Mouse (Mus musculus) limb, embryonic 14.5 days (tissue): Measurements from ENCODE around the gene Mns1. TPM values are rescaled to one million over a fixed set of nuclear protein-coding genes. Genes with fewer than 3 reads are reported as not detected.

Experiments used
- ATAC-seq: fragments of 200-750 bp; cut with Nextera tagmentation; 2 replicates; pipeline ENCODE4 v1.8.0; 2017; ENCODE audit warnings: low read depth, moderate number of reproducible peaks, moderate TSS enrichment; ENCODE audit not compliant: low FRiP score
- DNase-seq: peaks from one replicate; pipeline ENCODE4 v3.0.0-alpha.2; 2015; ENCODE audit warnings: low spot score
- H3K27ac ChIP-seq: fragments of 300-500 bp; sonication (generic); replicated peaks from 2 replicates; pipeline ENCODE4 v1.5.1; 2014; ENCODE audit warnings: low read depth, mild to moderate bottlenecking, low read length, moderate library complexity, mixed read lengths
- H3K27me3 ChIP-seq: fragments of 300-500 bp; sonication (generic); 2 replicates; pipeline ENCODE4 v1.6.1; 2014; ENCODE audit warnings: low read length, mixed read lengths; ENCODE audit not compliant: control insufficient read depth, insufficient read depth
- H3K36me3 ChIP-seq: fragments of 300-500 bp; sonication (generic); 2 replicates; pipeline ENCODE4 v1.6.1; 2014; ENCODE audit warnings: mild to moderate bottlenecking, low read length, moderate library complexity, mixed read lengths; ENCODE audit not compliant: control insufficient read depth, insufficient read depth
- H3K4me1 ChIP-seq: fragments of 300-500 bp; sonication (generic); 2 replicates; pipeline ENCODE4 v1.6.1; 2014; ENCODE audit warnings: antibody characterized with exemption, low read length, mixed read lengths; ENCODE audit not compliant: control insufficient read depth, insufficient read depth
- H3K4me2 ChIP-seq: fragments of 300-500 bp; sonication (generic); replicated peaks from 2 replicates; pipeline ENCODE4 v1.6.1; 2014; ENCODE audit warnings: low read depth, mild to moderate bottlenecking, low read length, moderate library complexity; ENCODE audit not compliant: severe bottlenecking
- H3K4me3 ChIP-seq: fragments of 300-500 bp; sonication (generic); replicated peaks from 2 replicates; pipeline ENCODE4 v1.5.1; 2014; ENCODE audit warnings: low read length
- H3K9ac ChIP-seq: fragments of 300-500 bp; sonication (generic); 2 replicates; pipeline ENCODE4 v1.6.1; 2014; ENCODE audit warnings: mild to moderate bottlenecking, low read depth, low read length, moderate library complexity; ENCODE audit not compliant: severe bottlenecking
- H3K9me3 ChIP-seq: fragments of 300-500 bp; sonication (generic); 2 replicates; pipeline ENCODE4 v1.6.1; 2016; ENCODE audit warnings: low read length; ENCODE audit not compliant: control insufficient read depth
- POLR2A ChIP-seq: fragments of 200-500 bp; IDR thresholded peaks from 2 replicates; pipeline ENCODE4 v1.8.0; 2012; ENCODE audit warnings: inconsistent platforms, mild to moderate bottlenecking, moderate library complexity, borderline replicate concordance; ENCODE audit not compliant: insufficient read depth, insufficient read length; ENCODE audit errors: extremely low read depth
- WGBS: fragments of 180-500 bp; shearing (Covaris S2); extraction: QIAGEN DNeasy Blood & Tissue Kit; methylation state at CpG from one replicate; pipeline ENCODE4 v1.1.7; 2014; 5-methylcytosine and 5-hydroxymethylcytosine counted together
- polyA plus RNA-seq, 2 experiments: library from polyadenylated mRNA; depleted of rRNA in 1 of 2; stranded (reverse) in 1 of 2; unstranded in 1 of 2; fragments of >200 nt; fragmentation: Nextera tagmentation in 1 of 2; extraction: Ambion mirVana in 1 of 2; gene quantifications; 2 replicates each; pipeline versions ENCODE4 v1.2.1 to v1.2.3; 2012 to 2014

The Mns1 gene
- polyA plus RNA-seq, 2 experiments = 15.4 to 22.5 TPM

- no peak overlapping the region for H3K4me3 ChIP-seq
- no peak for ATAC-seq
- no peaks in the 10 kb centered on the region for H3K4me1 ChIP-seq
- H3K27ac ChIP-seq = no peak overlapping the region
- 94% methylated on average over 2 of the region's 2 CpGs for WGBS
- peaks cover 33% of the 10 kb centered on the region for H3K36me3 ChIP-seq
- H3K9ac ChIP-seq = no peak overlapping the region
- no peaks in the 10 kb centered on the region for H3K27me3 ChIP-seq
- DNase-seq = no peak
- TF ChIP-seq POLR2A = no peak
- no peak overlapping the region for H3K4me2 ChIP-seq
- no peaks in the 10 kb centered on the region for H3K9me3 ChIP-seq
Observed at GRCm38 (mm10) chr9:72462427-72462826, 24.6 kb downstream of the Mns1 start.

GRCm38 (mm10) chr9:72464806-72465205, 27.0 kb downstream of the Mns1 start:
- Histone ChIP-seq H3K27me3 (no peaks in the 10 kb centered on the region), H3K36me3 (peaks cover 25% of the 10 kb centered on the region), H3K9ac (no peak overlapping the region), H3K4me2 (no peak overlapping the region), H3K4me3 (no peak overlapping the region), H3K4me1 (no peaks in the 10 kb centered on the region), H3K27ac (no peak overlapping the region), H3K9me3 (no peaks in the 10 kb centered on the region)
- WGBS = 75% methylated on average over 1 of the region's 1 CpGs
- no peak for DNase-seq
- TF ChIP-seq POLR2A = no peak
- no peak for ATAC-seq

GRCm38 (mm10) chr9:72465754-72466181, 28.0 kb downstream of the Mns1 start:
- Histone ChIP-seq H3K9me3 (no peaks in the 10 kb centered on the region), H3K4me2 (no peak overlapping the region), H3K27ac (no peak overlapping the region), H3K4me1 (no peaks in the 10 kb centered on the region), H3K27me3 (no peaks in the 10 kb centered on the region), H3K36me3 (peaks cover 16% of the 10 kb centered on the region), H3K9ac (no peak overlapping the region), H3K4me3 (no peak overlapping the region)
- WGBS = 80% methylated on average over 4 of the region's 4 CpGs
- no peak for TF ChIP-seq POLR2A
- DNase-seq = no peak
- no peak for ATAC-seq

- TF ChIP-seq POLR2A = no peak
- Histone ChIP-seq H3K27ac (no peak overlapping the region), H3K4me3 (no peak overlapping the region), H3K27me3 (no peaks in the 10 kb centered on the region), H3K4me1 (no peaks in the 10 kb centered on the region), H3K9ac (no peak overlapping the region), H3K4me2 (no peak overlapping the region), H3K9me3 (no peaks in the 10 kb centered on the region), H3K36me3 (0 out of 2 replicates have a peak, but pooled peaks cover 3% of the 10 kb centered on the region)
- WGBS = 65% methylated on average over 11 of the region's 11 CpGs
- DNase-seq = no peak
- ATAC-seq = no peak
Observed at GRCm38 (mm10) chr9:72467551-72468407, 30.0 kb downstream of the Mns1 start.

GRCm38 (mm10) chr9:72468616-72469015, 30.8 kb downstream of the Mns1 start:
- Histone ChIP-seq H3K4me3 (no peak overlapping the region), H3K27me3 (no peaks in the 10 kb centered on the region), H3K4me1 (no peaks in the 10 kb centered on the region), H3K27ac (no peak overlapping the region), H3K9me3 (no peaks in the 10 kb centered on the region), H3K36me3 (peaks cover 8% of the 10 kb centered on the region; the same call in 1 of the 2 replicates), H3K9ac (no peak overlapping the region), H3K4me2 (no peak overlapping the region)
- 93% methylated on average over 10 of the region's 10 CpGs for WGBS
- DNase-seq (no peak), ATAC-seq (no peak)
- no peak for TF ChIP-seq POLR2A
